Mouse (Mus musculus) c-Kit-positive CD71-negative TER-119-negative erythroid progenitor cells, embryonic 14.5 days (primary cell): ENCODE data around the gene Trp53bp2.

ENCODE experiments used
- DNase-seq: peaks from one replicate; pipeline ENCODE4 v3.0.0-alpha.2; 2013; ENCODE audit warnings: low read depth

The Trp53bp2 gene

GRCm38 (mm10) chr1:182500224-182500623 is 91.3 kb downstream of the Trp53bp2 start:
- no peak for DNase-seq

DNA sequence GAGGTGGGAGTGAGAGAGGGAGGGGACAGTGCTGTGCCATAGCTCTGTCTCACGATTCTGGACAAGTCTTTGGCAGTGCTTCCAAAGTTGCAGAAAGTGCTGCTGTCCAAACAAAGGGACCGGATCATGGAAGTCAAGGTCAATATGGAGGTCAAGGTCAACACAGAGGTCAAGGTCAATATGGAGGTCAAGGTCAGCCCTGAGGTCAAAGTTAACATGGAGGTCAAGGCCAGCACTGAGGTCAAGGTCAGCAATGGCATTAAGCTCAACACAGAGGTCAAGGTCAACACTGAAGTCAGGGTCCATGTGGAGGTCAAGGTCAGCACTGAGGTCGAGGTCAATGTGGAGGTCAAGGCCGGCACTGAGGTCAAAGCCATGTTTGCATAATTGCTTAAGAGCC is 91.9 kb downstream of the Trp53bp2 start:
- no peak for DNase-seq

- no peak for DNase-seq
These were observed 92.9 kb downstream of the Trp53bp2 start for GRCm38 (mm10) chr1:182501815-182502405.

GRCm38 (mm10) chr1:182502491-182503050 is 93.6 kb downstream of the Trp53bp2 start:
- DNase-seq: no peak

- no peak for DNase-seq
These were observed 94.4 kb downstream of the Trp53bp2 start for GRCm38 (mm10) chr1:182503206-182503900.

DNA sequence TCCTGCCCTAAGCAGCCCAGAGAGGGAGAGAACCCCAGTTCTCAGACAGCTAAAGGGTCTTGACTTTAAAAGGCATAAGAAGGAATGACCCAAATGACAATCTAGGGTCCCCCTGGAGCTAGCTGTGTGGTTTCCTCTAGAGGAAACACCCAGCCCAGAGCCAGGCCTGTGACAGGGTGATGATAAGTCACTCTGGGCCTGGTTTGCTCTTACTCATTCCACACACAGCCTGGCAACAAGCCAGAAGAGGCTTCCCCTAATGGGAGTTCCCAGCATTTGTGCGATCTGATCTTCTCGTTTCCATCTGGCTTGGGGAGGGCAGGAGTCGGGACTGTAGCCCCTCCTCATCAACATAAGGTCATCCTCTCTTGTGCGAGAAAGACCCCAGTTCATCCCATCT is 95.3 kb downstream of the Trp53bp2 start:
- DNase-seq: no peak

GRCm38 (mm10) chr1:182505291-182505690 is 96.3 kb downstream of the Trp53bp2 start:
- DNase-seq: no peak

DNA sequence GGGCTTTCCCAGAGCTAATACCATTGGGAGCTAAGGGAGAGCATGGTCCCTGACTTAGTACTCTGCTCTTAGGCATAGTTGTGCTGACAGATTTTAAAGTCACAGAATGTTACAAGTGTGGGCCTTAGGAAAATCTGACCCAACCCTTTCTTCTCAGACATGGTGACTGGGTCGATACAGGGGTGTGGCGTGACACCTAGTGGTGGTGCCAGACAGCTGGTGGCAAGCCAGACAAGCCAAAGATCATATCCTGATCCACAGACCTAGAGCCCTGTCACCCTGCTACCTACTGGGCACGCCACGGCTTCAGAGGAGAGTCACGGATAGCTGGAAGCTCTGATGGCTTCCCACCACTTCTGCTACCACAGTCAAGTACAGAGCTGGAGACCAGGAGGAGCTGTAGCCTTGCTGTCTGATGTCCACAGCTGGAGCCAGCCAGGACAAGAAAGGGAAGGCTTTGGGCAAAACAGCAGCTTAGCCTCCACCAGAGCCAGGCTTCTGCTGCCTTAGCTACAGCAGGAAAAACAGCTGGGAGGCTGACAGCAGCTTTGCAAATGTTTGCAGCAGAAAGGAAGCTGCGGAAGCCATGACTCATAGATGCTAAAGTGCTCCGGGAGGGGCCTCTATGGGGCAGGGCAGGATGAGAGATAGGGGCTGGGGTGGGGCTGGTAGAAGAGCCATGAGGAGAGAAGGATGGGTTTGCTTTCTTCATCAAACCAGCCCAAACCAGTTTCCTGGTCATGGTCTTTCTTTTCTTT is 97.4 kb downstream of the Trp53bp2 start:
- DNase-seq: no peak

DNA sequence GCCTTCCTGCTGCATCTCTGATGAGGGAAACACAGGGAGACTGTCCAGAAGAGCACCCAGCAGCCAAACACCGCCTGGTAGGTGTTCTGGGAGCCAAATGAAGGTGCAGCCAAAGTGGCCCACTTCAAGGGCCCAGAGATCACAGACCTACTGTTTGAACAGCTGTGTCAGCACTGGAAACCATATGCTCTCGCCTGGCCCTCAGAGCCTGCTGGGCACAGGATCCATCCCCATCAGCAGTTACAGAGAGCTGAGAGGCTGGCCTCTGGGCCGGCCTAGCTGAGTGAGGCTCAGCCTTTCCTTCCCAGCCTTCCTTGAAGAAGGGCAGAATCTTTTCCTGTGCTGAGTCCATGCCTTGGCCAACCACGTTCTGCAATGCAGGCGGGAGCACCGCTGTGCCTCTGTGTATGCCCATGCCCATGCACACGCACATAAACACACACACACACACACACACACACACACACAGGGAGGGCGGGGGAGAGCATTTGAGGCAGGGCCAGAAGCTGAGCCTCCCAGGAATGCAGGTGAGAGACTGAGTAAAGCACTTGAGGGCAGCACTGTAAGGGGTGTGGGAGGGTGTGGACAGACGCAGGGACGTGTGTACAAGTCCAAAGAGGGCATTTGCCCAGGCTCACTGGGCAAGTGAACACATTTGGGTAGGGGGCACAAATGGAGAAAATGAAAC is 100.3 kb downstream of the Trp53bp2 start:
- DNase-seq: no peak

- DNase-seq: no peak
These were observed 102.1 kb downstream of the Trp53bp2 start for GRCm38 (mm10) chr1:182511073-182511472.

GRCm38 (mm10) chr1:182511778-182512177 is 102.8 kb downstream of the Trp53bp2 start:
- DNase-seq: no peak
